Mouse (Mus musculus): ENCODE results near the gene Myo7a.

DNA sequence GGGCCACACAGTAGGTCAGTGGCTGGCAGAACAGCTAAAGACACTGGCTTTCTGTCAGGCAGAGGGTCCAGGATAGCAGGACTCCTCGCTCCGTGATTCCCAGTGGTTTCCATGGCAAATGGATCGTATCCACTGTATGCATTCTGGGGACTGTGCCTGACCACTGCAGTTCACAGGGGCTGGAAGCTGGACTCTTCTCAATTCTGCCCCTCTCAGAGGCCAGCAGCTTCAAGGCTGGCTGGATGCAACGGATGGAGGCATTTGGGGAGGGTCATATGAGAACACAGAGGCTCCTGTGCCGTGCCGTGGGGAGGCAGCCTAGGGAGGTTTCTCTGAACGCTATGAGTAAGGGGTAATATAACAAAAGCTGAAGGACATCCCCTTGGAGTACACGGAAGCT, 22.9 kb upstream of the Myo7a start:
- TF ChIP-seq CTCF (IDR thresholded peaks at IDR 0.05; ENCODE audit: insufficient read depth, low read depth, low read length): no peak
- TF ChIP-seq POLR2A (IDR thresholded peaks at IDR 0.05; ENCODE audit: insufficient read depth, low read depth, low read length): no peak
